8 mouse cellular contexts compared by ENCODE assay signal in genomic region chr7:114276005-114276752, GRCm38 (mm10). TPM values are rescaled to one million over a fixed set of nuclear protein-coding genes. Genes with fewer than 3 reads are reported as not detected.
A peak's percentile ranks its signal among the peaks of the same experiment; 100 is the strongest.
DNase-seq lines count a peak whose midpoint lies in the region; ATAC-seq and TF ChIP-seq lines count a peak whose summit lies in the region.

Psma1 (minus strand) TSS chr7:114276118.

- intact Hi-C loops in heart, postnatal 25 days (cut with DNase I), result loop anchor here (5.0 to 10.0 kb wide), 2 partner anchors 141 to 219 kb away; partner anchors contain the start of gene Pde3b

- H3K9me3 ChIP-seq in ES-E14 (ENCODE audit: control insufficient read depth, insufficient read depth, low read depth, low read length), result no peaks in the 10 kb centered on the region
- no peaks in the 10 kb centered on the region for H3K9me3 ChIP-seq in forebrain, embryonic 15.5 days

- peaks cover 3% of the 10 kb centered on the region; the same call in 1 of the 2 replicates for H3K36me3 ChIP-seq in ES-E14 (ENCODE audit: control insufficient read depth, insufficient read depth, low read length, poor library complexity, severe bottlenecking)
- H3K36me3 ChIP-seq in forebrain, embryonic 15.5 days, result peaks cover 24% of the 10 kb centered on the region

- peak; percentile 91; the same call in 1 of the 2 replicates for TF ChIP-seq POLR2A in lung, adult 2 months (IDR thresholded peaks at IDR 0.05; ENCODE audit: borderline replicate concordance, extremely low read depth, low read depth, low read length)

- WGBS in forebrain, embryonic 15.5 days, result 1% methylated on average over 39 of the region's 39 CpGs
- under 1% methylated on average over 39 of the region's 39 CpGs for WGBS in lung, adult 2 months

- H3K27me3 ChIP-seq in forebrain, embryonic 15.5 days, result no peaks in the 10 kb centered on the region

- DNase-seq in ES-E14 (ENCODE audit: low read depth, low spot score), result peak; percentile 99
- peak; percentile 97 for DNase-seq in cerebellum, adult 11-12 months
- peak; percentile 91 for DNase-seq in heart, postnatal 25 days (ENCODE audit: low spot score)
- peak; percentile 94 to 98 for DNase-seq in layer of hippocampus, adult 18-20 months (ENCODE audit: low spot score in 2 of 2)
- DNase-seq in lung, adult 2 months, result peak; percentile 93
- peak; percentile 91 to 93 for DNase-seq in thymus, adult 18-20 months

- H3K4me2 ChIP-seq in forebrain, embryonic 15.5 days (replicated peaks), result peak within 1 kb of the TSS; percentile 73

- in situ Hi-C loops in ES-E14 (cut with MboI; ENCODE audit: low sequenced_read_pairs in 2 of 2, unreplicated experiment in 2 of 2), result no loop called here

- peak; percentile 94 for ATAC-seq in forebrain, embryonic 15.5 days (replicated peaks)
- peak; percentile 95 for ATAC-seq in neutrophil, adult 5-6 weeks (ENCODE audit: extremely low read depth, insufficient number of reproducible peaks, low FRiP score, poor library complexity, severe bottlenecking)

- no peak for TF ChIP-seq CTCF in lung, adult 2 months (IDR thresholded peaks at IDR 0.05; ENCODE audit: insufficient read depth, low read length)

- peak within 1 kb of the TSS; percentile 87 to 96 for H3K4me3 ChIP-seq in ES-E14 (ENCODE audit: insufficient read depth in 1 of 2, low read depth in 1 of 2, low read length in 2 of 2, poor library complexity in 1 of 2, severe bottlenecking in 1 of 2)
- peak within 1 kb of the TSS; percentile 83 for H3K4me3 ChIP-seq in forebrain, embryonic 15.5 days
- H3K4me3 ChIP-seq in lung, adult 2 months (replicated peaks; ENCODE audit: extremely low read depth, low read depth, low read length), result peak within 1 kb of the TSS; percentile 98

- peak within 1 kb of the TSS; percentile 96 for H3K9ac ChIP-seq in ES-E14 (ENCODE audit: insufficient read depth, low read depth, low read length, poor library complexity, severe bottlenecking)
- peak within 1 kb of the TSS; percentile 91 for H3K9ac ChIP-seq in forebrain, embryonic 15.5 days (replicated peaks)

- H3K4me1 ChIP-seq in ES-E14 (ENCODE audit: control insufficient read depth in 2 of 2, insufficient read depth in 2 of 2, low read length in 2 of 2, poor library complexity in 1 of 2), result peaks cover 0 to 8% of the 10 kb centered on the region in 2 experiments; a peak in 1 of 4 replicates
- H3K4me1 ChIP-seq in forebrain, embryonic 15.5 days, result peaks cover 25% of the 10 kb centered on the region
- no peaks in the 10 kb centered on the region; the same call in 1 of the 2 replicates for H3K4me1 ChIP-seq in lung, adult 2 months (ENCODE audit: control insufficient read depth, insufficient read depth, low read length)

- H3K27ac ChIP-seq in ES-E14 (ENCODE audit: insufficient read depth, low read depth, low read length, poor library complexity, severe bottlenecking), result peak within 1 kb of the TSS; percentile 37; the same call in 1 of the 2 replicates
- peak within 1 kb of the TSS; percentile 58 for H3K27ac ChIP-seq in forebrain, embryonic 15.5 days (replicated peaks)

TF ChIP-seq in ES-E14, 5 proteins besides CTCF, POLR2A, EP300 and RAD21:
- TF ChIP-seq HCFC1 (IDR thresholded peaks at IDR 0.05; ENCODE audit: borderline replicate concordance, insufficient read depth, low read length) (peak; percentile 84), ZNF384 (IDR thresholded peaks at IDR 0.05; ENCODE audit: low read depth, low read length) (peak; percentile 99), MAFK (IDR thresholded peaks at IDR 0.05; ENCODE audit: insufficient read depth, low read depth, low read length) (peak; percentile 7; the same call in 1 of the 2 replicates), CHD2 (IDR thresholded peaks at IDR 0.05; ENCODE audit: low read depth, low read length) (no peak), ZC3H11A (IDR thresholded peaks at IDR 0.05; ENCODE audit: borderline replicate concordance, low read depth, low read length) (no peak)

RNA-seq across cellular contexts. Expression of gene Psma1, which starts in this region (rescaled TPM):
- total RNA-seq in ES-E14 (2012; rRNA removed), result 105 and 213 TPM in 2 replicates
- polyA plus RNA-seq in forebrain, embryonic 15.5 days (2015; fragmentation: Nextera tagmentation; extraction: Ambion mirVana), result 389 and 404 TPM in 2 replicates
- 100 to 1,000 TPM; 134 to 146 TPM for total RNA-seq in heart, postnatal 25 days (2021)
- total RNA-seq in layer of hippocampus, adult 18-20 months (2021), result 100 to 1,000 TPM; 111 to 112 TPM
- polyA plus RNA-seq in lung, adult 2 months (2012; rRNA removed), result 49.9 and 84.0 TPM in 2 replicates
- total RNA-seq in neutrophil, adult 5-6 weeks (2017), result 119 and 137 TPM in 2 replicates

Comparison
In these comparisons a context has a peak if more than half of its experiments do, and no peak if none do; other contexts are left out.
1. Peak in every context shown above with its lines: DNase-seq, ATAC-seq, H3K4me3 ChIP-seq and H3K27ac ChIP-seq.